Mouse (Mus musculus) liver, embryonic 14.5 days (tissue): ENCODE measurements at regions not wholly inside any gene's neighbourhood (a gene's known extent, or its start where the extent isn't known, plus 50 kb on each side); places are given as distances from the start of the nearest gene placed in this dataset.

Source experiments
- ATAC-seq: fragments of 200-750 bp; cut with Nextera tagmentation; 2 replicates; pipeline ENCODE4 v1.8.0; 2017; ENCODE audit warnings: moderate number of reproducible peaks, mild to moderate bottlenecking, moderate library complexity; ENCODE audit not compliant: insufficient read depth
- DNase-seq, 3 experiments: peaks; one replicate each; pipeline ENCODE4 v3.0.0-alpha.2; 2012 to 2013; ENCODE audit warnings: low read depth in 3 of 3, low spot score in 3 of 3
- H3K27ac ChIP-seq: fragments of 300-500 bp; sonication (generic); 2 replicates; pipeline ENCODE4 v1.5.1; 2014; ENCODE audit warnings: moderate library complexity, mild to moderate bottlenecking, control low read depth, inconsistent platforms
- H3K27me3 ChIP-seq: fragments of 300-500 bp; sonication (generic); 2 replicates; pipeline ENCODE4 v1.6.1; 2014; ENCODE audit warnings: mild to moderate bottlenecking, low read length, moderate library complexity; ENCODE audit not compliant: control insufficient read depth, insufficient read depth
- H3K36me3 ChIP-seq: fragments of 300-500 bp; sonication (generic); replicated peaks from 2 replicates; pipeline ENCODE4 v1.6.1; 2014; ENCODE audit warnings: low read depth; ENCODE audit not compliant: control insufficient read depth, insufficient read depth
- H3K4me1 ChIP-seq, 2 experiments: fragments of 200-500 bp in 1 of 2; fragments of 300-500 bp in 1 of 2; sonication (generic) in 1 of 2; replicated peaks; 2 replicates each; pipeline ENCODE4 v1.6.1; 2012 to 2014; ENCODE audit warnings: antibody characterized with exemption in 1 of 2, inconsistent platforms in 1 of 2, low read length in 1 of 2; ENCODE audit not compliant: control insufficient read depth in 2 of 2, insufficient read depth in 2 of 2
- H3K4me2 ChIP-seq: fragments of 300-500 bp; sonication (generic); 2 replicates; pipeline ENCODE4 v1.6.1; 2014; ENCODE audit warnings: low read depth, mild to moderate bottlenecking, control low read depth, moderate library complexity
- H3K4me3 ChIP-seq, 2 experiments: fragments of 200-500 bp in 1 of 2; fragments of 300-500 bp in 1 of 2; sonication (generic) in 1 of 2; 2 replicates each; pipeline ENCODE4 v1.5.1; 2012 to 2014; ENCODE audit warnings: low read depth in 2 of 2, low read length in 2 of 2, mild to moderate bottlenecking in 2 of 2, control low read depth in 1 of 2, inconsistent platforms in 1 of 2, moderate library complexity in 1 of 2; ENCODE audit not compliant: insufficient read depth in 1 of 2
- H3K9ac ChIP-seq: fragments of 300-500 bp; sonication (generic); replicated peaks from 2 replicates; pipeline ENCODE4 v1.6.1; 2014; ENCODE audit warnings: mild to moderate bottlenecking, control low read depth, moderate library complexity
- H3K9me3 ChIP-seq: fragments of 300-500 bp; sonication (generic); 2 replicates; pipeline ENCODE4 v1.6.1; 2016; ENCODE audit warnings: low read length, mixed read lengths; ENCODE audit not compliant: control insufficient read depth
- CTCF ChIP-seq: IDR thresholded peaks from 2 replicates; pipeline ENCODE4 v1.5.1; 2016; ENCODE audit warnings: antibody characterized with exemption, low read depth, control low read depth
- EP300 ChIP-seq: IDR thresholded peaks from 2 replicates; pipeline ENCODE4 v1.6.1; 2016; ENCODE audit warnings: antibody characterized with exemption, low read depth
- WGBS: fragments of 180-500 bp; shearing (Covaris S2); extraction: QIAGEN DNeasy Blood & Tissue Kit; methylation state at CpG from one replicate; pipeline ENCODE4 v1.1.7; 2014; ENCODE audit not compliant: insufficient replicate concordance; 5-methylcytosine and 5-hydroxymethylcytosine counted together

DNA sequence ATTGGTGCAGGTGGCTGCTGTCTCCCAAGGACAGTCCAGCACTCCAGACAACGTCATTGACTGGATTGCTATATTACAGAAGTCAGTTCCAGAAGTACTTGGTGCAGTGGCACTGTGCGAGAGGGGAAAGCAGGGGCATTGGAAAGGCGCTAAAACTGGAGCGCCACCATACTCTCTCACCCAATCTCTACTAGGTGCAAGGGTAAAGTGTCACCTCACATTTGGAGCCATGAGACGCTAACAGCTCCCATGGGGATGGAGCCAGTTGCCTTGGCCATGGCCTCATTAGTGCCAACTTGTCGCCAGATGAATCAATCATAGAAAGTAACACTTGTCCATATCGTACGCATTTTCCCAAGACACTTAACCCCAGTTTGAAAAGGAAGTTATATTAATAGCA lies 1617.2 kb upstream of the Gulo start:
- DNase-seq: no peak
- 62% methylated on average over 8 of the region's 8 CpGs for WGBS
- Histone ChIP-seq H3K9me3 (no peaks in the 10 kb centered on the region), H3K4me2 (no peak overlapping the region), H3K4me1 (no peaks in the 10 kb centered on the region), H3K27ac (no peak overlapping the region), H3K9ac (no peak overlapping the region), H3K27me3 (no peaks in the 10 kb centered on the region), H3K36me3 (no peaks in the 10 kb centered on the region), H3K4me3 (no peak overlapping the region)
- TF ChIP-seq CTCF (no peak), EP300 (no peak)
- ATAC-seq: no peak

DNA sequence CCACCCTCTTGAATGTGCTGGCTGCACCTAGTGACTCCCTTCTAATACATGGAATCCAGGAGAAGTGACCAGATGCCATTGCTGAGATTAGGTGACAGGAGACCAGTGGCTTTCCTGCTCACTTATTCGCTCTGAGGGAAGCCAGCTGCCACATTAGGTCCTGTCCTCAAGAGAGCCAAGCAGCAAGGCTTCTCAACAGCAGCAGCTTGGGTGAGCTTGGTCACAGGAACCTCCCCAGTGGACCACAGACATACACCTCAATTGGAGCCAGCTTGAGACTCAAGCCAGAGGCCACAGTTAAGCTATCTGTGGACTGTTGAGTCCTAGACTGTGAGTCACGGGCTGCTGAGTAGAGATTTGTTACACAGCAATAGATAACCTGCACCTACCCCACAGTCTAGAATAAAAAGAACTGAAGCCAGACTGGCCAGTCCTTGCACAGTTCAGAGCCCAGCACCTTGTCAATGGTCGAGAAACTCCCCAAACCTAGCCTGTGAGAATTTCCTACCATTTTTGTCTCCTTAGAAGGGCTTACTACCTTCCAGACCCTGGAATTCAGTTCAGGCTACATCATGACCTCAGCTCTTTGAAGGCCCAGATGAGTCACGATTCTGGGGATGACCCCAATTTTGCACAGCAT lies 1615.0 kb upstream of the Gulo start:
- WGBS: 41% methylated on average over 4 of the region's 4 CpGs
- H3K9ac ChIP-seq: no peak overlapping the region
- no peak for ATAC-seq

DNA sequence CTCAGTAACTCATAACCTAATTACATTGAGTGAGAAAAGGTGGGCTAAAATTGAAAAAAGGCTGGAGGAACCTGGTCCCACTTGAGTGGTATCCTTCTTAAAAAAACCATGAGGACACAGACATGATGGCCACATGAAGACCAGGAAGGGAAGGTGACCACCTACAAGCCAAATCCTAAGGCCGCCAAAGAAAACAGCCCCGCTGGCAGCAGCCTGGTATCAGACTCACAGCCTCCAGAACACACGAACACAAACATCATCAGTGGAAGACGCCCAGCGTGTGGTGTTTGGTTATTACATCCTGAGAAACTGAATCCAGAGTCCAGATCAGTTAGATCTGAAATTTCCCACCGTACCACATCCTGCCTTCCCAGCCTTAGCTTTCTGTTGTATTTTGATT lies 1613.9 kb upstream of the Gulo start:
- Histone ChIP-seq H3K27ac (no peak overlapping the region), H3K4me1 (no peaks in the 10 kb centered on the region), H3K36me3 (no peaks in the 10 kb centered on the region), H3K9ac (no peak overlapping the region), H3K4me3 (no peak overlapping the region), H3K27me3 (no peaks in the 10 kb centered on the region), H3K4me2 (no peak overlapping the region), H3K9me3 (no peaks in the 10 kb centered on the region)
- TF ChIP-seq EP300 (no peak), CTCF (no peak)
- no peak for ATAC-seq
- 57% methylated on average over 6 of the region's 6 CpGs for WGBS
- no peak for DNase-seq

More for the DNA sequence above, 1615.0 kb upstream of the Gulo start:
- Histone ChIP-seq H3K27ac (no peak overlapping the region), H3K9me3 (no peaks in the 10 kb centered on the region), H3K4me1 (no peaks in the 10 kb centered on the region), H3K4me3 (no peak overlapping the region), H3K4me2 (no peak overlapping the region), H3K27me3 (no peaks in the 10 kb centered on the region), H3K36me3 (no peaks in the 10 kb centered on the region)
- TF ChIP-seq EP300 (no peak), CTCF (no peak)
- DNase-seq: no peak

DNA sequence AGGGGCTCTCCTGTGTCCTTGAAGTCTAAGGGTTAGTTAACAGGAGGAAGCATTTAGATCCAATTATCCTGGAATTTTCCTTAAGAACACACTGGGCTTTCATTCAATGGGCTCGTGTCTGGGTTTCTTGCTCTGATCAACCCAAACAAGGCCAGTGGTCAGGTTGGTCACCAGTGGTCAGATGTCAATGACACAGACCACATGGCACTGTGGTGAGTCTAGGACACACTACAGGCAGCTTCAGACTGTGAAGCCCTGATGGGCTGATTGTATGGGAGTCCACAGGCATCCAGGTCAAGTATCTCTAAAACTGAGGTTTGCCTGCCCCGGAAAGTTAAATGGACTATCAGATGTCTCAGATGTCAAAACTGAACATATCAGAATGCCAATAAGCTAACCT lies 1612.5 kb upstream of the Gulo start:
- H3K4me1 ChIP-seq: no peaks in the 10 kb centered on the region
- H3K27me3 ChIP-seq: no peaks in the 10 kb centered on the region
- H3K27ac ChIP-seq: no peak overlapping the region
- no peaks in the 10 kb centered on the region for H3K9me3 ChIP-seq
- TF ChIP-seq CTCF (no peak), EP300 (no peak)
- no peak overlapping the region for H3K4me3 ChIP-seq
- 50% methylated on average over 2 of the region's 2 CpGs for WGBS
- DNase-seq (no peak), ATAC-seq (no peak)
- H3K36me3 ChIP-seq: no peaks in the 10 kb centered on the region
- H3K4me2 ChIP-seq: no peak overlapping the region
- no peak overlapping the region for H3K9ac ChIP-seq

DNA sequence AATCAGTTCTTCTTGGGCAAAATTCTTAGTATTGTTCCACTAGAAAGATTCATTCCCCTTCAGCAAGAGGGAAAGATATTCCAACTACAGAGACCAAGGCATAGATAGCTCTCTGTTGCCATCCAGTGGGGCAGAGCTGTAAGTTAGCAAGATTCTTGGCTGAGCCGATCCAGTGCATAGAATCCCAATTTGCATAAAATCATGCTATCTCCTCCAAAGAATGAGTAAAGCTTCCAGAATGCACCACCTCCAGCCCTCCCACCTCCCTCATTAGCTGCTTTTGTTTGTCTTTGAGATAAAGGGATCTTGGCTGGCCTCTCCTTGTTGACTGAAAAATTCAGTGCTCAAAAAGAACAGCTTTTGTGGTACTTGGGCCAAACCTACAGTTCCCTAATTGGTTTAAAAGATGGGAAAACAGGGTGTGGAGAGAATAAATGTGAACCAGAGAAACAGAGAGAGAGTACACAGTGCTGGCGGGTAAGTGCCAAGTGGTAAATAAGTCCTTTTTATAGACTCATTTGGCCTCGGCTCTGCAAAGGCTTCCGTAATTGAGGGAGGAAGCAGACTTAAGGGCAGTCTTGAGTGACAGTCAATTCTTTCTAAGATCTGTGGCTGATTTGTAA lies 1612.0 kb upstream of the Gulo start:
- TF ChIP-seq EP300 (no peak), CTCF (peak; percentile 46)
- H3K36me3 ChIP-seq: no peaks in the 10 kb centered on the region
- no peak overlapping the region for H3K4me3 ChIP-seq
- H3K9ac ChIP-seq: no peak overlapping the region
- DNase-seq (no peak), ATAC-seq (no peak)
- 18% methylated on average over 4 of the region's 4 CpGs for WGBS
- no peak overlapping the region for H3K27ac ChIP-seq
- no peaks in the 10 kb centered on the region for H3K4me1 ChIP-seq
- no peaks in the 10 kb centered on the region for H3K27me3 ChIP-seq
- no peak overlapping the region for H3K4me2 ChIP-seq
- no peaks in the 10 kb centered on the region for H3K9me3 ChIP-seq
